Mouse (Mus musculus) thymus, adult 2 months (tissue): Measurements from ENCODE around the gene Kdm4b. TPM values are rescaled to one million over a fixed set of nuclear protein-coding genes. Genes with fewer than 3 reads are reported as not detected.

Source experiments
- DNase-seq: peaks from one replicate; pipeline ENCODE4 v3.0.0; 2021
- H3K27ac ChIP-seq: fragments of 200-500 bp; 2 replicates; pipeline ENCODE4 v1.5.1; 2012; ENCODE audit warnings: low read length, control low read depth; ENCODE audit not compliant: control insufficient read depth, insufficient read depth
- H3K27me3 ChIP-seq: fragments of 200-500 bp; 2 replicates; pipeline ENCODE4 v1.6.1; 2012; ENCODE audit warnings: mild to moderate bottlenecking, low read length, moderate library complexity, mixed read lengths; ENCODE audit not compliant: control insufficient read depth, insufficient read depth
- H3K36me3 ChIP-seq: fragments of 200-500 bp; 2 replicates; pipeline ENCODE4 v1.6.1; 2012; ENCODE audit warnings: mild to moderate bottlenecking, low read length, moderate library complexity; ENCODE audit not compliant: control insufficient read depth, insufficient read depth
- H3K4me1 ChIP-seq: fragments of 200-500 bp; replicated peaks from 2 replicates; pipeline ENCODE4 v1.6.1; 2012; ENCODE audit warnings: low read length; ENCODE audit not compliant: control insufficient read depth, insufficient read depth
- H3K4me3 ChIP-seq: fragments of 200-500 bp; 2 replicates; pipeline ENCODE4 v1.5.1; 2012; ENCODE audit warnings: mild to moderate bottlenecking, low read length, control low read depth, moderate library complexity; ENCODE audit not compliant: control insufficient read depth, insufficient read depth
- CTCF ChIP-seq: fragments of 200-500 bp; IDR thresholded peaks from 2 replicates; pipeline ENCODE4 v1.5.1; 2012; ENCODE audit warnings: mild to moderate bottlenecking, control low read depth, low read length, moderate library complexity, borderline replicate concordance; ENCODE audit not compliant: control insufficient read depth, poor library complexity, insufficient read depth; ENCODE audit errors: extremely low read depth
- POLR2A ChIP-seq: fragments of 200-500 bp; IDR thresholded peaks from 2 replicates; pipeline ENCODE4 v1.6.1; 2012; ENCODE audit warnings: mild to moderate bottlenecking, low read length, control low read depth, moderate library complexity; ENCODE audit not compliant: control insufficient read depth, poor library complexity, insufficient read depth; ENCODE audit errors: extremely low read depth
- WGBS: fragments of 180-500 bp; shearing (Covaris S2); methylation state at CpG from one replicate; pipeline ENCODE4 v1.1.7; 2018; 5-methylcytosine and 5-hydroxymethylcytosine counted together
- polyA plus RNA-seq: library from polyadenylated mRNA; depleted of rRNA; stranded (reverse); fragments of >200 nt; gene quantifications from 2 replicates; pipeline ENCODE4 v1.2.3, GENCODE M21; 2012

The Kdm4b gene
- polyA plus RNA-seq, 1 experiment: 94.1 TPM

GRCm38 (mm10) chr17:56282802-56283201, 43.1 kb upstream of the Kdm4b start:
- H3K36me3 ChIP-seq: peaks cover 5% of the 10 kb centered on the region; the same call in 1 of the 2 replicates
- no peaks in the 10 kb centered on the region for H3K27me3 ChIP-seq
- H3K4me1 ChIP-seq: peaks cover 5% of the 10 kb centered on the region
- WGBS: 88% methylated on average over 4 of the region's 4 CpGs
- DNase-seq: no peak
- no peak overlapping the region for H3K27ac ChIP-seq
- H3K4me3 ChIP-seq: no peak overlapping the region
- TF ChIP-seq CTCF (no peak), POLR2A (no peak)

GRCm38 (mm10) chr17:56283316-56283715, 42.5 kb upstream of the Kdm4b start:
- Histone ChIP-seq H3K36me3 (peaks cover 5% of the 10 kb centered on the region; the same call in 1 of the 2 replicates), H3K27me3 (no peaks in the 10 kb centered on the region), H3K27ac (no peak overlapping the region), H3K4me1 (peaks cover 7% of the 10 kb centered on the region), H3K4me3 (no peak overlapping the region)
- TF ChIP-seq POLR2A (no peak), CTCF (no peak)
- WGBS: 56% methylated on average over 8 of the region's 8 CpGs
- no peak for DNase-seq

- WGBS: 96% methylated on average over 11 of the region's 11 CpGs
- no peak overlapping the region for H3K27ac ChIP-seq
- peaks cover 27% of the 10 kb centered on the region for H3K4me1 ChIP-seq
- H3K36me3 ChIP-seq: peaks cover 5% of the 10 kb centered on the region; the same call in 1 of the 2 replicates
- no peaks in the 10 kb centered on the region for H3K27me3 ChIP-seq
- no peak overlapping the region for H3K4me3 ChIP-seq
- no peak for TF ChIP-seq POLR2A
- TF ChIP-seq CTCF: no peak
- DNase-seq: no peak
Measured at GRCm38 (mm10) chr17:56285995-56286394, 39.9 kb upstream of the Kdm4b start.

- no peak for TF ChIP-seq CTCF
- no peak for TF ChIP-seq POLR2A
- H3K27ac ChIP-seq: no peak overlapping the region
- no peaks in the 10 kb centered on the region for H3K27me3 ChIP-seq
- peaks cover 42% of the 10 kb centered on the region for H3K4me1 ChIP-seq
- 89% methylated on average over 3 of the region's 3 CpGs for WGBS
- H3K4me3 ChIP-seq: no peak overlapping the region
- peaks cover 5% of the 10 kb centered on the region; the same call in 1 of the 2 replicates for H3K36me3 ChIP-seq
- DNase-seq: no peak
Measured at GRCm38 (mm10) chr17:56287830-56288229, 38.0 kb upstream of the Kdm4b start.

- WGBS: 34% methylated on average over 3 of the region's 3 CpGs
- Histone ChIP-seq H3K27ac (peak overlapping the region; percentile 69), H3K4me1 (peaks cover 49% of the 10 kb centered on the region), H3K27me3 (no peaks in the 10 kb centered on the region), H3K36me3 (peaks cover 5% of the 10 kb centered on the region; the same call in 1 of the 2 replicates), H3K4me3 (no peak overlapping the region; the same call in 1 of the 2 replicates)
- TF ChIP-seq CTCF: no peak
- TF ChIP-seq POLR2A: no peak
- DNase-seq: no peak
Measured at GRCm38 (mm10) chr17:56288866-56289265, 37.0 kb upstream of the Kdm4b start.

GRCm38 (mm10) chr17:56289371-56290331, 36.2 kb upstream of the Kdm4b start:
- 19% methylated on average over 23 of the region's 23 CpGs for WGBS
- Histone ChIP-seq H3K4me1 (peaks cover 57% of the 10 kb centered on the region), H3K27ac (peak overlapping the region; percentile 69), H3K36me3 (peaks cover 5% of the 10 kb centered on the region; the same call in 1 of the 2 replicates), H3K27me3 (no peaks in the 10 kb centered on the region), H3K4me3 (peak overlapping the region; percentile 67)
- peak; percentile 51 for DNase-seq
- TF ChIP-seq POLR2A: no peak
